Mouse (Mus musculus) activated CD4-positive, CD25-positive, alpha-beta regulatory T cell (primary cell): Measurements from ENCODE around the gene Trove2. TPM values are rescaled to one million over a fixed set of nuclear protein-coding genes. Genes with fewer than 3 reads are reported as not detected.

Experiments used
- polyA plus RNA-seq, 2 experiments: library from polyadenylated mRNA; unstranded; fragments of 100-300 nt; shearing (Covaris generic); gene quantifications; one replicate each; pipeline ENCODE4 v1.2.1; 2017

Trove2 gene
- 1 to 10 TPM; 3.1 to 3.9 TPM for polyA plus RNA-seq

GRCm38 (mm10) chr1:143776446-143777411 lies at the start of gene Trove2, which contains the start of gene Uchl5:
Gene Trove2, minus strand, starts transcription at chr1:143777068.
Gene Uchl5, plus strand, starts transcription at chr1:143777272.

DNA sequence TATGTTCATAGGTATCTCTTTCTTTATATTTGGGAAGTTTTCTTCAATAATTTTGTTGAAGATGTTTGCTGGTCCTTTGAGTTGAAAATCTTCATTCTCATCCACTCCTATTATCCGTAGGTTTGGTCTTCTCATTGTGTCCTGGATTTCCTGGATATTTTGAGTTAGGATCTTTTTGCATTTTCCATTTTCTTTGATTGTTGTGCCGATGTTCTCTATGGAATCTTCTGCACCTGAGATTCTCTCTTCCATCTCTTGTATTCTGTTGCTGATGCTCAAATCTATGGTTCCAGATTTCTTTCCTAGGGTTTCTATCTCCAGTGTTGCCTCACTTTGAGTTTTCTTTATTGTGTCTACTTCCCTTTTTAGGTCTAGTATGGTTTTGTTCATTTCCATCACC lies 60.8 kb downstream of the Trove2 start, which contains the start of gene Glrx2:
Gene Glrx2, plus strand, starts transcription at position 301 of the 400 bp plus-strand sequence.

DNA sequence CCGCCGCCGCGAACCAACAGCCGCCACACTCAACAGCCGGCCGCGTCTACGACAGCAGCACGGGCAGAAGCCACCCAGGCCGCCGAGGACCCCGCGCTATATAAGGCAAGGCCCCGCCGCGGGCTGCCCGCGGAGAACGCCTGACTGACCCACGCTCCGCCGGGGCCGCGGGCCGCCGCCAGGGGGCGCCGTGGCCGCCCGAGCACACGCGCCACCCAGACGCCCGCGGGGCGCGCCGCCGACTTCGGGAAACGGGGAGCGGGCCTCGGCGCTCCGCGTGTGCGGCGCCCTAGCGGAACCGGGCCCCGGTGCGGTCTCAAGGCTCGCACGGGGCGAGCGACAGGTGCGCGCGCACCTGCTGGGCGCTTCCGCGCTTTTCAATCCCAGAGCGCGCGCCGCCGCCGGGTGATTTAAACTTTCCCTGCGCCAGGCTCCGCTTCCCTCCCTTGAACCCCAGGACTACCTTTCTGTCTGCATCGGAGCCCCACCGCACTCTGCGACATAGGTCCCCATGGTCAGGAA lies 74.1 kb downstream of the Trove2 start, which contains the start of gene Cdc73:
Gene Cdc73, minus strand, starts transcription at position 153 of the 522 bp plus-strand sequence.

Other genes starting within 250 kb of the Trove2 start
- under 1 TPM; 0.14 TPM for gene B3galt2, start 136.4 kb downstream of the Trove2 start, polyA plus RNA-seq
- gene Cdc73, start 74.2 kb downstream of the Trove2 start, polyA plus RNA-seq, result 10 to 100 TPM; 57.2 to 73.1 TPM
- gene Glrx2, start 60.7 kb downstream of the Trove2 start, polyA plus RNA-seq, result 100 to 1,000 TPM in 1 of 2 experiments, 10 to 100 TPM in 1; 99.4 to 123 TPM
- gene Uchl5, start 204 bp upstream of the Trove2 start, polyA plus RNA-seq, result 10 to 100 TPM; 47.0 to 80.9 TPM
- gene Rgs2, start 227.1 kb upstream of the Trove2 start, polyA plus RNA-seq, result 10 to 100 TPM; 16.0 to 41.7 TPM